In the genomic region with DNA sequence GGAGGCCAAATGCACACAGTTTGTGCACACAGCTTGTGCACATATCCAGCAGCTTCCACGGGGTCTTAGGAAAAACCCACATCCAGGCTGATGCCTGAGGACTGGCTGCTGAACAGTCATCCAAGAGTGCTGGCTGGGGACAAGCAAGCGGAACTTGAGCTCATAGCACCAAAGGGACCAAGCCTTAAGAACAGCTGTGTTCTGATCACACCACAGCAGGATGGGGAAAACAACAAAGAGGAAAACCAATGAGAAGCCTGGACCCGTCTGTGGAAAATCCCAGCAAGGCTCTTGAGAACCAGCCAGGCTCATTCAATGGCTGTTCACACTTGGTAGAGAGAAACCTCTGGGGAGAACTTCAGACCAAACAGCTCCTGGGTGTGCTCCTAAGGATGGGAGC, we compare ENCODE assay signal across 19 mouse cellular contexts. TPM values are rescaled to one million over a fixed set of nuclear protein-coding genes. Genes with fewer than 3 reads are reported as not detected.
A peak's percentile ranks its signal among the peaks of the same experiment; 100 is the strongest.
DNase-seq lines count a peak whose midpoint lies in the region; ATAC-seq and TF ChIP-seq lines count a peak whose summit lies in the region.
"Had no signal": no experiment of that assay in that cellular context is flagged by ENCODE, and none has a peak within 500 bp of the region (broad histone marks: within the 10 kb centered on the region; RNA-seq: fewer than 3 reads in every experiment).

No protein-coding gene starts in this region.

- TF ChIP-seq CTCF in gastrocnemius, adult 2 months (IDR thresholded peaks at IDR 0.05) = no peak
- no peak for TF ChIP-seq CTCF in layer of hippocampus, adult 2 months (conservative IDR thresholded peaks at IDR 0.05)

- H3K27me3 ChIP-seq in liver, embryonic 12.5 days (replicated peaks) = peaks cover 3% of the 10 kb centered on the region
- H3K27me3 ChIP-seq: kidney, embryonic 15.5 days; midbrain, embryonic 12.5 days; neural tube, embryonic 12.5 days had no signal

- H3K4me2 ChIP-seq in liver, embryonic 12.5 days = no peak overlapping the region
- H3K4me2 ChIP-seq: kidney, embryonic 15.5 days; midbrain, embryonic 12.5 days; neural tube, embryonic 12.5 days had no signal

- DNase-seq in gastrocnemius, adult 18-20 months (ENCODE audit: low spot score) = peak; percentile 72
- no peak for DNase-seq in gastrocnemius, postnatal 36 days
- peak; percentile 66 for DNase-seq in gastrocnemius, adult 2 months
- DNase-seq in heart, postnatal 25 days (ENCODE audit: low spot score) = peak; percentile 69
- peak; percentile 64 for DNase-seq in lung, postnatal 25 days (ENCODE audit: low spot score)
- no peak for DNase-seq in layer of hippocampus, adult 2 months (ENCODE audit: low spot score in 2 of 2)
- DNase-seq in adipocyte (ENCODE audit: low spot score) = no peak
- DNase-seq: adrenal gland, postnatal 36 days; cerebellum, adult 11 months; embryo, embryonic 11 days; layer of hippocampus, adult 9-11 months; left cerebral cortex, postnatal 4 days; liver, postnatal 0 days; thymus, postnatal 25 days had no signal

- no peaks in the 10 kb centered on the region for H3K36me3 ChIP-seq in liver, embryonic 12.5 days
- H3K36me3 ChIP-seq: kidney, embryonic 15.5 days; midbrain, embryonic 12.5 days; neural tube, embryonic 12.5 days had no signal

- H3K27ac ChIP-seq in gastrocnemius, adult 2 months = peak overlapping the region; percentile 72
- no peak overlapping the region for H3K27ac ChIP-seq in layer of hippocampus, adult 2 months
- no peak overlapping the region for H3K27ac ChIP-seq in liver, embryonic 12.5 days
- H3K27ac ChIP-seq: hindbrain, postnatal 0 days; kidney, embryonic 15.5 days; midbrain, embryonic 12.5 days; neural tube, embryonic 12.5 days had no signal

- intact Hi-C loops in gastrocnemius, postnatal 36 days (cut with DNase I) = no loop called here
- intact Hi-C loops in gastrocnemius, adult 2 months (cut with DNase I) = no loop called here
- intact Hi-C loops in heart, postnatal 25 days (cut with DNase I) = no loop called here

- no peaks in the 10 kb centered on the region for H3K9me3 ChIP-seq in liver, embryonic 12.5 days (replicated peaks)
- H3K9me3 ChIP-seq: kidney, embryonic 15.5 days had no signal

- no peak overlapping the region for H3K4me3 ChIP-seq in gastrocnemius, adult 2 months
- H3K4me3 ChIP-seq in layer of hippocampus, adult 2 months = no peak overlapping the region
- H3K4me3 ChIP-seq in liver, embryonic 12.5 days = no peak overlapping the region
- H3K4me3 ChIP-seq: kidney, embryonic 15.5 days; midbrain, embryonic 12.5 days; neural tube, embryonic 12.5 days had no signal

- WGBS in liver, embryonic 12.5 days (ENCODE audit: insufficient replicate concordance) = 71% methylated on average over 3 of the region's 3 CpGs

- no peak overlapping the region for H3K9ac ChIP-seq in liver, embryonic 12.5 days
- H3K9ac ChIP-seq: kidney, embryonic 15.5 days; liver, postnatal 0 days; midbrain, embryonic 12.5 days; neural tube, embryonic 12.5 days had no signal

- H3K4me1 ChIP-seq in liver, embryonic 12.5 days = 0 out of 2 replicates have a peak, but pooled peaks cover 5% of the 10 kb centered on the region
- H3K4me1 ChIP-seq: midbrain, embryonic 12.5 days; neural tube, embryonic 12.5 days had no signal

- no peak for ATAC-seq in liver, embryonic 12.5 days
- ATAC-seq: hindbrain, postnatal 0 days; liver, postnatal 0 days had no signal

RNA-seq across cellular contexts. Expression of a gene that starts 45.4 kb away (rescaled TPM):
- total RNA-seq in gastrocnemius, adult 18-20 months (2021) = 10 to 100 TPM; 33.8 to 49.6 TPM
- total RNA-seq in gastrocnemius, postnatal 36 days (2021) = 10 to 100 TPM; 26.5 to 30.1 TPM
- 10 to 100 TPM; 28.6 to 81.6 TPM for total RNA-seq in gastrocnemius, adult 2 months (2021)
- total RNA-seq in heart, postnatal 25 days (2021) = 10 to 100 TPM; 63.9 to 71.4 TPM
- total RNA-seq in layer of hippocampus, adult 2 months (2021) = 10 to 100 TPM; 53.0 to 60.4 TPM
- polyA plus RNA-seq in liver, embryonic 12.5 days (2016; fragmentation: Nextera tagmentation; extraction: Ambion mirVana) = 5.5 and 5.6 TPM in 2 replicates

Comparison
In these comparisons a context has a peak if more than half of its experiments do, and no peak if none do; other contexts are left out.
1. DNase-seq: peak in gastrocnemius, adult 18-20 months (single experiment), gastrocnemius, adult 2 months (single experiment), heart, postnatal 25 days (single experiment) and lung, postnatal 25 days (single experiment); none in gastrocnemius, postnatal 36 days (0 of 2), layer of hippocampus, adult 2 months (0 of 2) and adipocyte (single experiment).